Mouse (Mus musculus): ENCODE data around the gene Mgat3. TPM values are rescaled to one million over a fixed set of nuclear protein-coding genes. Genes with fewer than 3 reads are reported as not detected.

Mgat3 gene
- polyA plus RNA-seq, 1 experiment: 23.9 TPM

DNA sequence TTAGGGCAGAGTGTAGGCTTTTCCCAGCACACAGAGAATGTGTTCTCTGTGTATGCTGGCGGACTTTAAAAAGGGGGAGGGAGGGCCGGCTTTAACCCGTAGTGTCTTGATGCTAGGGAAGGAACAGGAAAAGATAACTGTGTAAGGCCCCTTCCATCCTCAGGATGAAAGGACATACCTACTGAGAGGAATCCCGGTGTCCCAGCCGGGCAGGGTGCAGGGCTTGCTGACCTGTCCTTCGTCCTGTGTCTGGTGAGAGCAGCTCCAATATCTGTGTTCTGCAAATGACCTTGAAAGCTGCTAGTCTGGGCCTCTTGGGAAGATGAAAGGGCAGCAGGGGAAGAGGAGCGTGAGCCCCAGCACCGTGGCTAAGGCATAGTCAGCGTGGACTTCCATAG lies 39.1 kb upstream of the Mgat3 start:
- TF ChIP-seq POLR2A (IDR thresholded peaks at IDR 0.05; ENCODE audit: borderline replicate concordance, extremely low read depth, low read depth, low read length) (no peak), CTCF (IDR thresholded peaks at IDR 0.05; ENCODE audit: insufficient read depth, low read length) (no peak)
- DNase-seq: no peak
- Histone ChIP-seq H3K4me3 (replicated peaks; ENCODE audit: extremely low read depth, low read depth, low read length) (no peak overlapping the region), H3K4me1 (ENCODE audit: control insufficient read depth, insufficient read depth, low read length) (no peaks in the 10 kb centered on the region; the same call in 1 of the 2 replicates)
- 53% methylated on average over 9 of the region's 9 CpGs for WGBS

DNA sequence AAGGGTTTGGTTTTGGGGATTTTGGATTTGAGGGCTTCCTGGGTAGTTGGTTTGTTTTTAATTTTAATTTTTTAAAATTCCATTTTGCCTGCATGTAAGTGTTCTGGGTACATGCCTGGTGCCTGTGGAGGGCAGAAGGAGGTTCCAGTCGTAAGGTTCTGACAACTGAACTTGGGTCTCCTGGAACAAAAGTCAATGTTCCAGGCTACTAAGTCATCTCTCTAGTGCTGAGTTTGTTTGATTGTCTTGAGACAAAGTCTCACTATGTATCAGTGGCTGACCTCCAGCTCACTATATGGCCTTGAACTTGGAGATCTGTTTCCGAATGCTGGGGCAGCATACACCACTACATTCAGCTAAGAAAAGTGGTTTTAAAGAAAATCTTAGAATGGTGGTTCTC lies 38.0 kb upstream of the Mgat3 start:
- TF ChIP-seq POLR2A (IDR thresholded peaks at IDR 0.05; ENCODE audit: borderline replicate concordance, extremely low read depth, low read depth, low read length): no peak
- TF ChIP-seq CTCF (IDR thresholded peaks at IDR 0.05; ENCODE audit: insufficient read depth, low read length): no peak

DNA sequence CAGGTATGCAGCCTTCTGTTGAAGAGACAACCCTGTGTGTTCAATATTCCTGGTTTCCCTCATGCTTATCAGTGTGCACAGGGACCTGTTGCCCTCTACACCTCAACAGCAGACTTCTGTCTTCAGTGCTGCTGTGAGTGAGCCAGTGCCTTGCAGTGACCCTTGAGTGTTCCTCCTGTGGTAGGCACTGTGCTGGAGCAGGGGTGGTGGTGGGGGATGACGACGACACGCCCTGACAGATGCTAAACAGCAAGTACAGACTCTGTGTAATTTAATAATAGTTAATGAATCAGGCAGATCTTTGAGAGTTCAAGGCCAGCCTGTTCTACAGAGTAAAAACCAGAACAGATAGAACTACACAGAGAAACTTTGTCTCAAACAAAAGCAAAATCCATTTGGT lies 36.9 kb upstream of the Mgat3 start:
- WGBS: 90% methylated on average over 3 of the region's 3 CpGs

More for the DNA sequence above, 38.0 kb upstream of the Mgat3 start:
- no peak for DNase-seq
- no peaks in the 10 kb centered on the region; the same call in 1 of the 2 replicates for H3K4me1 ChIP-seq (ENCODE audit: control insufficient read depth, insufficient read depth, low read length)
- H3K4me3 ChIP-seq (replicated peaks; ENCODE audit: extremely low read depth, low read depth, low read length): no peak overlapping the region
- 95% methylated on average over 2 of the region's 2 CpGs for WGBS

DNA sequence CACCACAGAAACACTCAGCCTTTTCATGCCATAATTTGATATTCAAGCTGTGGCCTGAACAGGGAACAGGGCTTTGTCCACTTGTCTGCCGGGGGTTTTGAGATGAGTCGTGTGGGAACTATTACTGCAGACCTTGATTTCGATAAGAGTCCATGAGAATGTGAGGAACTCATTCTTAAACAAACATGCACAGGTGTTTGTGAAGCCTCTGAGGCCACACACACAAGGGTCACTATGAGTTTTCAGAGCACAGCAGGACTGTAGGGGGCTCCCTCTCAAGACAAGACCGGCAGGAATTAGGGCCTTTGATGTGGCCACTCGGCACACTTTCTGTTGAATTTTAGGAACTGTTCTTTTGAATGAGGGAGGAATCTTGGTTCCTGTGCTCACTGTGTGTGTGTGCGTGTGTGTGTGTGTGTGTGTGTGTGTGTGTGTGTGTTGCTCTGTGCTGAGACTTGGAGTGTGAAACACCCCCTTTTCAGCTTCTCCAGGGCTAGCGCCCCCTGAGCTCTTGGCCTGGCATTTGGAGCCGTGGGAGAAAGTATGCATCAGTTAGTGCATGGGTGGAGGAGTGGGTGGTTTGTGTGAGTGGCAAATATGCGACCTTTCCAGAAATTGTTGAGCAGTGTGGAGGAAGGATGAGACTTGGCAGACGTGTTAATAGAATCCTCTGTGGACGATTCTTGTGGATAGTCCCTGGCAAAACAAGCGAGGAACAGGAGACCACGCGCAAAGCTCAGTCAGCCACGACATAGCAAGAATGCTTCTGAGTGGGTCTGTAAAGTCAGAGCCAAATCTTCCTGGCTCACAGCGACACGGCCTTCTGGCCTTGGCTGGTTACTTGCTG lies 35.4 kb upstream of the Mgat3 start:
- TF ChIP-seq POLR2A (IDR thresholded peaks at IDR 0.05; ENCODE audit: borderline replicate concordance, extremely low read depth, low read depth, low read length) (no peak), CTCF (IDR thresholded peaks at IDR 0.05; ENCODE audit: insufficient read depth, low read length) (no peak)
- 49% methylated on average over 17 of the region's 17 CpGs for WGBS
- H3K4me1 ChIP-seq (ENCODE audit: control insufficient read depth, insufficient read depth, low read length): no peaks in the 10 kb centered on the region; the same call in 1 of the 2 replicates
- H3K4me3 ChIP-seq (replicated peaks; ENCODE audit: extremely low read depth, low read depth, low read length): no peak overlapping the region
- no peak for DNase-seq

More for the DNA sequence above, 36.9 kb upstream of the Mgat3 start:
- H3K4me1 ChIP-seq (ENCODE audit: control insufficient read depth, insufficient read depth, low read length): no peaks in the 10 kb centered on the region; the same call in 1 of the 2 replicates
- H3K4me3 ChIP-seq (replicated peaks; ENCODE audit: extremely low read depth, low read depth, low read length): no peak overlapping the region
- TF ChIP-seq POLR2A (IDR thresholded peaks at IDR 0.05; ENCODE audit: borderline replicate concordance, extremely low read depth, low read depth, low read length) (no peak), CTCF (IDR thresholded peaks at IDR 0.05; ENCODE audit: insufficient read depth, low read length) (no peak)
- DNase-seq: no peak

DNA sequence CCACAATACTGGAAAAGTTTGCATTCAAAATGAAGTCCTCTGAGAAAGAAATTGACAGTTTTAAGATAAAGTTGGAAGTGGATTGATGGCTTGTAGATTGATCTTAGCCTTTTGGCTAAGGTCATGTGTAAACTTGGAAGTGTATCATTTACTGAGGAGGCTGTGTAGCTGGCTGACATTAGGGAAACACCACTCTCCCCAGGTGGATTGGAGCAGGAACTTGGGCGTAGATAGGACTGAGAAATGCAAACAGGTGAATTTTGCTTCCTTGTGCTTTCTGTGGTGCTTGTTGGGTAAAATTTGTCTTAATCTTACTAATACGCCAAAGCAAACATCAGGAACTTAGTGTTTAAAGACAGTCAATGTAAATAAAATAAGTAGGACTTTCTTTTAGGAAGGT lies 33.2 kb upstream of the Mgat3 start:
- TF ChIP-seq CTCF (IDR thresholded peaks at IDR 0.05; ENCODE audit: insufficient read depth, low read length) (no peak), POLR2A (IDR thresholded peaks at IDR 0.05; ENCODE audit: borderline replicate concordance, extremely low read depth, low read depth, low read length) (no peak)
- no peak for DNase-seq
- WGBS: 74% methylated on average over 2 of the region's 2 CpGs

DNA sequence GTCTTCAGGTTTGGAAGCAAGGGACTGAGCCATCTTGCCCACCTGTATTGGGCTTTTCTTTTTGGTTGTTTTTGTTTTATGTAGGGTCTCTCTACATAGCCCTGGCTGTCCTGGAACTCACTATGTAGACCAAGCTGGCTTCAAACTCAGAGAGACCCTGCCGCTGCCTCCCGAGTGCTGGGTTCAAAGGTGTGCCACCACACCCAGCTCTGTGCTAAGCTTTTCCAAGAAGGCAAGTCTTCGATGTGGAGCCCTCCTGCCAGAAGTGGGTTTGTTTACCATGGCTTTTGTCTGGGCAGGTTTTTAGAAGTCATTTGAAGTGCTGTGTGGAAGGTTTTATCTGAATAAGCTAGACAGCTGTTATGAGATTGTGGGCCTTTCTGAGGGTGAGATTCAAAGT lies 32.6 kb upstream of the Mgat3 start:
- DNase-seq: no peak
- H3K4me1 ChIP-seq (ENCODE audit: control insufficient read depth, insufficient read depth, low read length): no peaks in the 10 kb centered on the region
- 77% methylated on average over 3 of the region's 3 CpGs for WGBS
- TF ChIP-seq CTCF (IDR thresholded peaks at IDR 0.05; ENCODE audit: insufficient read depth, low read length) (no peak), POLR2A (IDR thresholded peaks at IDR 0.05; ENCODE audit: borderline replicate concordance, extremely low read depth, low read depth, low read length) (no peak)
- H3K4me3 ChIP-seq (replicated peaks; ENCODE audit: extremely low read depth, low read depth, low read length): no peak overlapping the region

More for the DNA sequence above, 33.2 kb upstream of the Mgat3 start:
- H3K4me3 ChIP-seq (replicated peaks; ENCODE audit: extremely low read depth, low read depth, low read length): no peak overlapping the region
- no peaks in the 10 kb centered on the region for H3K4me1 ChIP-seq (ENCODE audit: control insufficient read depth, insufficient read depth, low read length)

DNA sequence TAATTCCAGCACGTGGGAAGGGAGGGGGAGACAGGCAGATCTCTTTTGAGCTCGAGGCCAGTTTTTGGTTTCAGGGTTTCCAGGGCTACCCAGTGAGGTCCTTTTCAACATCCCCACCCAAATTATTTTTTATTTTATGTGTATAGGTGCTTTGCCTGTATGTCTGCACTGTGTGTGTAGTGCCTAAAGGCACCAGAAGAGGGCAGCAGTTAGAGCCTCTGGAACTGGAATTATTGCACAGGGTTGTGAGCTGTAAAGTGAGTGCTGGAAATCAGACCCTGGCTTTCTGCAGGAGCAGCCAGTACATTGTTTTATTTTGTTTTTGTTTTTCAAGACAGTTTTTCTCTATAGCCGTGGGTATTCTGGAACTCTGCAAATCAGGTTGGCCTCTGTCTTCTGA lies 31.4 kb upstream of the Mgat3 start:
- 97% methylated on average over 3 of the region's 3 CpGs for WGBS
- DNase-seq: no peak
- Histone ChIP-seq H3K4me3 (replicated peaks; ENCODE audit: extremely low read depth, low read depth, low read length) (no peak overlapping the region), H3K4me1 (ENCODE audit: control insufficient read depth, insufficient read depth, low read length) (no peaks in the 10 kb centered on the region)
- TF ChIP-seq CTCF (IDR thresholded peaks at IDR 0.05; ENCODE audit: insufficient read depth, low read length) (no peak), POLR2A (IDR thresholded peaks at IDR 0.05; ENCODE audit: borderline replicate concordance, extremely low read depth, low read depth, low read length) (no peak)

DNA sequence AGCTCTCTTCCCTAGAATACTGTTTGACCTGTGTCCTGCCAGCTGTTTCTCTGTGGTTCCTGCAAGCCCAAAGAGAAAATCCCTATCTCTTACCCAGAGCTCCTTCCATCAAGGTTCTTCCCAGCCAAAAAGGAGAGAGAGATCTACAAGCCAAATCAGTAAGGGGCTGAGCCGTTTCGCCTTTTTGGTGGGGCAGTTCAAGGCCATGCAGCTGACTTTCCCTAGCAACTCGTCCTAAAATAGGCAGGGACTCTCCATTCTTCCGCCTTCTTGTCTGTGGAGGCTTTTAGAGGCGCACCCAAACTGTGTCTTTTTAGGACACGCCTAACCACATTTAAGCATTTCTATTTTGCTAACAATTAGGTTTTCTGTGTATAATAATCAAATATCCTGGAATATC lies 29.8 kb upstream of the Mgat3 start:
- H3K4me1 ChIP-seq (ENCODE audit: control insufficient read depth, insufficient read depth, low read length): no peaks in the 10 kb centered on the region
- no peak for TF ChIP-seq CTCF (IDR thresholded peaks at IDR 0.05; ENCODE audit: insufficient read depth, low read length)
- TF ChIP-seq POLR2A (IDR thresholded peaks at IDR 0.05; ENCODE audit: borderline replicate concordance, extremely low read depth, low read depth, low read length): no peak
- DNase-seq: no peak
- H3K4me3 ChIP-seq (replicated peaks; ENCODE audit: extremely low read depth, low read depth, low read length): no peak overlapping the region
- 85% methylated on average over 6 of the region's 6 CpGs for WGBS

DNA sequence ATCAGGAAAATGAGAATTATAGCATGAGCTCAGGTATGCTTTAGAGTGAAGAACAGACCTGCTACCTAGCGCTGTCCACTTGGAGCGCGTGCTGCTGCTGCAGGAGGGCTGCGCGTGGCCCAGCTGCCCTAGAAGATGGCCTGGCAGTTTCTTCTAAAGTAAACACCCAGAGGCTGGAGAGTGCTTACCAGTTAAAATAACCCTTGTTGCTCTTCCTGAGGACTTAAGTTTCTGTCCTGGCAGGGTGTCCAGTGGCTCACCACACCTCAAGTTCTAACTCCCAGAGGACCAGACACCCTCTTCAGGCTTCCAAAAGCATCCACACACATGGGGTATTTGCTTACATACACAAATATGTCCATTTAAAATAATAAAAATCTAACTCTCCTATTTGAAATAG lies 28.1 kb upstream of the Mgat3 start:
- WGBS: 81% methylated on average over 5 of the region's 5 CpGs
- H3K4me1 ChIP-seq (ENCODE audit: control insufficient read depth, insufficient read depth, low read length): no peaks in the 10 kb centered on the region
- no peak for DNase-seq
- H3K4me3 ChIP-seq (replicated peaks; ENCODE audit: extremely low read depth, low read depth, low read length): no peak overlapping the region
- TF ChIP-seq POLR2A (IDR thresholded peaks at IDR 0.05; ENCODE audit: borderline replicate concordance, extremely low read depth, low read depth, low read length): no peak
- no peak for TF ChIP-seq CTCF (IDR thresholded peaks at IDR 0.05; ENCODE audit: insufficient read depth, low read length)

DNA sequence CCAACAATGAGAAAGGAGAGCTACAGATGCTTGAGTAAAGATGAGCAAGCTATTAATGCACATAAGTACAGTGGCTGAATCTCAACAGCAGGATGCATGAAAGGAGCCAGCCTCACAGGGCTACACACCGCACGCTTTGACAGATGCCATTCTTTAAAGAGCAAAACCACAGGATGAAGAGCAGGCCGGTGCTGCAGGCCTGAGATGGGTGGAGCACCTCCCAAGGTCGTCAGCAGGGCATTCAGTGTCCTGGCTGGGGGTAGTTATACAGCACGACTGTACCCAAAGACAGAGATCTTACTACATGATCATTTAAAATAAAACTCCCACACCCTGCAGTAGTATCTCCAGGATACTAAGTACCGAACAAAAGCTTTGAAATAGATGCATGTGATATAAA lies 27.4 kb upstream of the Mgat3 start:
- Histone ChIP-seq H3K4me3 (replicated peaks; ENCODE audit: extremely low read depth, low read depth, low read length) (no peak overlapping the region), H3K4me1 (ENCODE audit: control insufficient read depth, insufficient read depth, low read length) (no peaks in the 10 kb centered on the region)
- 49% methylated on average over 6 of the region's 6 CpGs for WGBS
- TF ChIP-seq POLR2A (IDR thresholded peaks at IDR 0.05; ENCODE audit: borderline replicate concordance, extremely low read depth, low read depth, low read length) (no peak), CTCF (IDR thresholded peaks at IDR 0.05; ENCODE audit: insufficient read depth, low read length) (no peak)
- DNase-seq: no peak
